Mouse (Mus musculus) kidney, postnatal 0 days (tissue): ENCODE data around the gene Gm49776. TPM values are rescaled to one million over a fixed set of nuclear protein-coding genes. Genes with fewer than 3 reads are reported as not detected.
A peak's percentile ranks its signal among the peaks of the same experiment; 100 is the strongest.

Experiments used
- ATAC-seq: fragments of 200-750 bp; cut with Nextera tagmentation; replicated peaks from 2 replicates; pipeline ENCODE4 v1.8.0; 2017; ENCODE audit warnings: low read depth, moderate number of reproducible peaks, moderate TSS enrichment, moderate library complexity; ENCODE audit not compliant: low FRiP score
- DNase-seq: peaks from one replicate; pipeline ENCODE4 v3.0.0-alpha.2; 2016; ENCODE audit warnings: low spot score
- H3K27ac ChIP-seq: fragments of 300-500 bp; sonication (generic); 2 replicates; pipeline ENCODE4 v1.5.1; 2014; ENCODE audit warnings: mild to moderate bottlenecking
- H3K27me3 ChIP-seq: fragments of 300-500 bp; sonication (generic); 2 replicates; pipeline ENCODE4 v1.6.1; 2014; ENCODE audit warnings: low read length, mixed read lengths; ENCODE audit not compliant: insufficient read depth
- H3K36me3 ChIP-seq: fragments of 300-500 bp; sonication (generic); 2 replicates; pipeline ENCODE4 v1.6.1; 2014; ENCODE audit warnings: low read length, mixed read lengths; ENCODE audit not compliant: insufficient read depth
- H3K4me1 ChIP-seq: fragments of 300-500 bp; sonication (generic); replicated peaks from 2 replicates; pipeline ENCODE4 v1.6.1; 2014; ENCODE audit warnings: antibody characterized with exemption, low read length, mixed read lengths; ENCODE audit not compliant: insufficient read depth
- H3K4me2 ChIP-seq: fragments of 300-500 bp; sonication (generic); 2 replicates; pipeline ENCODE4 v1.6.1; 2014; ENCODE audit warnings: mild to moderate bottlenecking, low read length, moderate library complexity, mixed read lengths
- H3K4me3 ChIP-seq: fragments of 300-500 bp; sonication (generic); replicated peaks from 2 replicates; pipeline ENCODE4 v1.5.1; 2014; ENCODE audit warnings: low read depth, low read length
- H3K9ac ChIP-seq: fragments of 300-500 bp; sonication (generic); 2 replicates; pipeline ENCODE4 v1.6.1; 2014; ENCODE audit warnings: low read depth, low read length
- H3K9me3 ChIP-seq: fragments of 300-500 bp; sonication (generic); replicated peaks from 2 replicates; pipeline ENCODE4 v1.6.1; 2016; ENCODE audit warnings: low read length, inconsistent platforms, mixed read lengths
- CTCF ChIP-seq: IDR thresholded peaks from 2 replicates; pipeline ENCODE4 v1.5.1; 2016; ENCODE audit warnings: antibody characterized with exemption, low read depth, mild to moderate bottlenecking, moderate library complexity
- WGBS: fragments of 180-500 bp; shearing (Covaris S2); extraction: QIAGEN DNeasy Blood & Tissue Kit; methylation state at CpG from one replicate; pipeline ENCODE4 v1.1.7; 2014; 5-methylcytosine and 5-hydroxymethylcytosine counted together
- polyA plus RNA-seq: library from polyadenylated mRNA; unstranded; fragments of >200 nt; fragmentation: Nextera tagmentation; extraction: Ambion mirVana; gene quantifications from 2 replicates; pipeline ENCODE4 v1.2.1, GENCODE M21; 2015

Gm49776 gene
- polyA plus RNA-seq, 1 experiment from 2014 or later, result 3.0 TPM

DNA sequence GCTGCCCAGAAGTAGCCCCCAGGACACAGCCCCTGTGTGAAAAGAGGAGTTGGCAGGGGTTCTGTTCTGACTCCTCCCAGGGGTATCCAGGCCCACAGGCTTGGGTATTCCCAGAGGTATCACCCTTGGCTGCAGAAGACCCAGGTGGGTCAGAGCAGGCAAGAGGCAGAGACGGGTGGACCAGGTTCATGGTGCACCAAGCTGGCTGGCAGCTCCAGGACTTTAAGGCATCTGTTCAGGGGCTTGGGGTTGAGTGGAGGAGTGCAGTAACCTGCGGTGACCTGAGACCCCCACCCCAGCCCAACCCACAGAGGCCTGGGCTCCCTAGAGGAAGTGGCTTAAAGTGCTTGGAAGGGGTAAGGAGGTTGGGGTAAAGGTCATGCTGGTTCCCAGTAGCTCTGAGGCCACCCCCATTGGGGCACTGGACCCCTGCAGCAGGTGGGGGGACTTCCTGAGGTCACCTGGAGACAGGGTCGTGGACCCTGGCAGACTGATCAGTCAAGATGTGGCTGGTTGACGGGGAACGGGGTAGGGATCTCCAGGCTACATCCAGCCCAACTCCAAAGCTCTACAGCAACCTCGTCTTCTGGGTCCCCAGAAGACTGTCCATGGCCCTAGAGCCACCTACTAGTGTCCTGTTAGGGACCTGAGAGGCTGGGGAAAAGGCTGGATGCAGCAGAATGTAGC, 37.1 kb downstream of the Gm49776 start:
- Histone ChIP-seq H3K4me3 (no peak overlapping the region), H3K9ac (no peak overlapping the region), H3K27me3 (no peaks in the 10 kb centered on the region), H3K4me2 (no peak overlapping the region), H3K4me1 (peaks cover 7% of the 10 kb centered on the region), H3K27ac (no peak overlapping the region), H3K9me3 (no peaks in the 10 kb centered on the region), H3K36me3 (peaks cover 32% of the 10 kb centered on the region)
- DNase-seq (no peak), ATAC-seq (no peak)
- no peak for TF ChIP-seq CTCF
- WGBS, result 86% methylated on average over 6 of the region's 6 CpGs

DNA sequence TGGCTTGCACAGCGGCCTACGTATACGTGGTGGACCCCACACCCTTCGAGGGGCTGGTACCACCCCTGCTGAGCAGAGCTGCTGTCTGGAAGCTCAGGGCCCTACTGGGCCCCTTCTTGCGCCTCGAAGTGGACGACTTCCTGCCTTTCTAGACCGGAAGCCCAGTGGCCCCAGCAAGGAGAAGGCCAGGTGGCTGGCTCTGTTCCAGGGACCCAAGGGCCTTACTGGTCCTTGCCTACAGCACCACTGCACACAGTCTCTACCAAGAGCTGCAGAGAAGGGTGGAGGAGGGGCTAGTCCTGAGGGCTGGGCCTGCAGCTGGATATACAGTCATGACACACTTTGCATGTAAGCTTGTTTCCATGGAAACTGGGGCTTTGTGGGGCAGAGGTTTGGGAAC, 38.1 kb downstream of the Gm49776 start:
- H3K27ac ChIP-seq, result no peak overlapping the region
- no peaks in the 10 kb centered on the region for H3K27me3 ChIP-seq
- H3K4me2 ChIP-seq, result no peak overlapping the region
- DNase-seq (peak; percentile 62), ATAC-seq (no peak)
- H3K36me3 ChIP-seq, result peaks cover 25% of the 10 kb centered on the region
- no peak for TF ChIP-seq CTCF
- no peak overlapping the region for H3K9ac ChIP-seq
- WGBS, result 48% methylated on average over 8 of the region's 8 CpGs
- H3K9me3 ChIP-seq, result no peaks in the 10 kb centered on the region
- peaks cover 7% of the 10 kb centered on the region for H3K4me1 ChIP-seq
- no peak overlapping the region for H3K4me3 ChIP-seq

DNA sequence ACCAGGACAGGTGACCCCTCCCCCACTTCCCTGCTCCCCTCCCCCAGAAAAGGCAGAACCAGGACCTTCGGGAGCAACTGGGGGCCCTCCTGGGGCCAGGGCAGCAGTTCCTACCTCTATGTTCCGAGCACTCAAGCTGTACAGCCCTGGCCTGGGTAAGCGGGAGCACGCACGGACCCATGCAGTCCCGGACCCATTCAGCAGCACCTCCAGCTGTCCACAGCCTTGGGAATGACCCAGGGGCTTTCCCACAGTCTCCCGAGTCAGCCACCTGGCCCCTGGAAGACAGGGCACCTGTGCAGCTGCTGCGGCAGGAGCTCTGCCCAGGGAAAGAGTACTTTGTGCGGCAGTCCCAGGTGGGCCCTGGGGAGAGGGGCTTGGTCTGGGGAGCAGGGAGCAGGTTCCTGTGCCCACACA, 39.5 kb downstream of the Gm49776 start:
- ATAC-seq (no peak), DNase-seq (no peak)
- no peak overlapping the region for H3K4me2 ChIP-seq
- no peak for TF ChIP-seq CTCF
- no peak overlapping the region for H3K9ac ChIP-seq
- no peaks in the 10 kb centered on the region for H3K9me3 ChIP-seq
- no peak overlapping the region for H3K4me3 ChIP-seq
- WGBS, result 70% methylated on average over 9 of the region's 9 CpGs
- H3K36me3 ChIP-seq, result peaks cover 11% of the 10 kb centered on the region; the same call in 1 of the 2 replicates
- H3K27me3 ChIP-seq, result no peaks in the 10 kb centered on the region
- no peak overlapping the region for H3K27ac ChIP-seq
- peaks cover 7% of the 10 kb centered on the region for H3K4me1 ChIP-seq

DNA sequence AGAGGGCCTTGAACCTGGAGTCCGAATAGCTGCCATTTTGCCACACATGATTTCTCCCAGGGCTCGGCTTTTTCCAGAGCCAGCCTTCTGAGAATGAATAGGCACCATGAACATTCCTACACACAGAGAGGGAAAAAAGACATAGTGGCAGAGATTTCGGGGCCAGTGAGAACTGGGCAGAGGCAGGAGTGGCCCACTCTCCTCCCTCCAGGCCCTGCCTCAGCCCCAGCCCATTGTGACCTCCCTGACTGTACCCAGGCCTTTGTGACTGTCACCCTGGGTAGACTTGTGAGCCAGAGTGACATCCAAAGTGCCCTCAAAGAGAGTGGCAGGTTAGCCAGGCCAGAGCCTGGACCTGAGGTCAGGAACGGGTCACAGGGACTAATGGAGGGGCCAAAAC, 40.5 kb downstream of the Gm49776 start, which contains the start of gene Ccdc188:
Ccdc188 (plus strand) TSS at position 301 of the 400 bp plus-strand sequence.
- no peak for TF ChIP-seq CTCF
- 0 out of 2 replicates have a peak, but pooled peaks cover 1% of the 10 kb centered on the region for H3K36me3 ChIP-seq
- H3K27me3 ChIP-seq, result no peaks in the 10 kb centered on the region
- no peaks in the 10 kb centered on the region for H3K9me3 ChIP-seq
- H3K4me3 ChIP-seq, result no peak within 1 kb of the TSS
- DNase-seq, result no peak
- H3K9ac ChIP-seq, result no peak within 1 kb of the TSS
- peaks cover 7% of the 10 kb centered on the region for H3K4me1 ChIP-seq
- WGBS, result 91% methylated on average over 4 of the region's 4 CpGs
- no peak for ATAC-seq
- no peak within 1 kb of the TSS for H3K27ac ChIP-seq
- H3K4me2 ChIP-seq, result no peak within 1 kb of the TSS

DNA sequence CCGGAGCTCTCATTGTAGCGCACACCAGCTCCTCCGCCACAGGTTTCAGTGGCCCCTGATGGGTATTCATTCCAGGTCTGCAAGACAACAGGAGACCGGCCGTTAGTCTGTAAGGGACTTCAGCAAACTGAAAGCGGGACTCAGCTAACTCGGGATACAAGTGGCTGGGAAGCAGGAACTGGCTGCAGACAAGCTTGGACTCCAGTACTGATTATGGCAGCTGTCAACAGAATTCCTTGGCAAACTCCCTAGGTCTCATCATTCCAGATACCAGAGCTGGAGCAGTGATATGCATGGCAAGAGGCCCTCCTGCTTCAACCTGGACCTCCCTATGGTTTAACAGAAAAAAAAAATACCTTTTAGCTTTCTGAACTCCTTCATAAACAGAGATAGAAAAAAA, 43.3 kb downstream of the Gm49776 start:
- ATAC-seq (no peak), DNase-seq (no peak)
- no peaks in the 10 kb centered on the region for H3K36me3 ChIP-seq
- H3K27me3 ChIP-seq, result no peaks in the 10 kb centered on the region
- no peak overlapping the region for H3K27ac ChIP-seq
- TF ChIP-seq CTCF, result no peak
- no peak overlapping the region for H3K4me3 ChIP-seq
- 79% methylated on average over 7 of the region's 7 CpGs for WGBS
- H3K4me1 ChIP-seq, result peaks cover 3% of the 10 kb centered on the region
- H3K9me3 ChIP-seq, result no peaks in the 10 kb centered on the region
- no peak overlapping the region for H3K9ac ChIP-seq
- H3K4me2 ChIP-seq, result no peak overlapping the region

DNA sequence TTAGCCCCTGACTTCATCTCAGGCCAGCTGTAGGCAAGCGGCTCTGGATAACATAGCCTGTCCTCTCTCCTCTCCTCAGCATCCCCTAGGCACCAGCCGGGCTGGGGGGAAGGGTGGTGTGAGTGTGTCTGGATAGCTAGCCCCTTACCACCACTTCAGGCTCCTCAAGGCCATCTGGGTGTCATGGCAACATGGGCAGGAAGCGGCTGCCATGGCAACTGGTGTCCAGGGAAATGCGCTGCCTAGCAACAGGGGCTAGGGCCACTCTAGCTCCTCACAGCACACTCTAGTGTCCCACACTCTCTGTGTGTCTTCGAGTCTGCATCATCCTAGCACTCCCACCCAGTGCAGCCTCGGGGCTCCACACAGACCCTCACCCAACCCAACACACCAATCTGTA, 44.4 kb downstream of the Gm49776 start:
- ATAC-seq, result no peak
- no peak for DNase-seq
- WGBS, result 41% methylated on average over 6 of the region's 6 CpGs

More for the DNA sequence above, 44.4 kb downstream of the Gm49776 start:
- no peaks in the 10 kb centered on the region for H3K9me3 ChIP-seq
- H3K36me3 ChIP-seq, result no peaks in the 10 kb centered on the region
- H3K9ac ChIP-seq, result no peak overlapping the region
- no peak overlapping the region for H3K4me2 ChIP-seq
- H3K27ac ChIP-seq, result no peak overlapping the region
- no peak for TF ChIP-seq CTCF
- no peaks in the 10 kb centered on the region for H3K4me1 ChIP-seq
- no peak overlapping the region for H3K4me3 ChIP-seq
- H3K27me3 ChIP-seq, result no peaks in the 10 kb centered on the region
